Mouse (Mus musculus) testis, adult 2 months (tissue): Measurements from ENCODE around the gene Sik2.

Experiments used
- CTCF ChIP-seq: fragments of 200-500 bp; IDR thresholded peaks from 2 replicates; pipeline ENCODE4 v1.5.1; 2012; ENCODE audit warnings: low read depth, mild to moderate bottlenecking, inconsistent platforms, low read length, moderate library complexity; ENCODE audit not compliant: control insufficient read depth, insufficient read depth, insufficient replicate concordance
- POLR2A ChIP-seq: fragments of 200-500 bp; IDR thresholded peaks from 2 replicates; pipeline ENCODE4 v1.6.1; 2012; ENCODE audit warnings: low read depth, mild to moderate bottlenecking, inconsistent platforms, low read length, moderate library complexity; ENCODE audit not compliant: control insufficient read depth

DNA sequence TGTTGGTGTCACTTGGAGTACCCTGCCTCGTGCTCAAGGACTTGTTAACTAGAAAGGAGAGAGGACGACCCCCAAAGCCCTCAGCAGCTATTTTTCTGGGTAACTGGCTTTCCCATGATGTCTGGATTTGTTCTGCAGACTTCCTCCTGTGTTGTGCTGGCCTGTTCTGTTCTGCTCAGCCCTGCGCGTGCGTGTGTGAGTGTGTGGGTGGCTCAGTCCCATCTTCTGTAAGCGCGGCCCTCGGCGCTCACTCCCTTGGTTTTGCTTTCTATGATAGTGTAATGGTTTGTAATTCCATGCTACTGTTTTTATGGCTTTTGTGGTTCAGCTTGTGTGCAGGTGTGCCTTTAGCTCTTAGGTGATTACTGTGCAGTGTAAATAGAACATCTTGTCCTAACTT, 135.7 kb downstream of the Sik2 start:
- TF ChIP-seq CTCF = no peak
- no peak for TF ChIP-seq POLR2A
